Mouse (Mus musculus): ENCODE data around the gene Hist1h3g.
"Not testable (repeated sequence)": the region's sequence is repeated elsewhere in the genome, so short reads cannot be mapped to it uniquely, and the experiment has no call there.

The Hist1h3g gene

GRCm38 (mm10) chr13:23560699-23561098 is 25.5 kb downstream of the Hist1h3g start:
- DNase-seq (ENCODE audit: low read depth) = not testable (repeated sequence)

- not testable (repeated sequence) for DNase-seq (ENCODE audit: low read depth)
Measured at GRCm38 (mm10) chr13:23561531-23561882, 26.3 kb downstream of the Hist1h3g start.

GRCm38 (mm10) chr13:23561883-23562659 is 26.8 kb downstream of the Hist1h3g start, which contains the start of gene Hist1h3e:
TSS of gene Hist1h3e (minus strand) at chr13:23562369.
- DNase-seq (ENCODE audit: low read depth) = peak; percentile 97

- peak; percentile 81 for DNase-seq (ENCODE audit: low read depth)
Measured at GRCm38 (mm10) chr13:23562699-23563462, 27.7 kb downstream of the Hist1h3g start.

- no peak for DNase-seq (ENCODE audit: low read depth)
Measured at GRCm38 (mm10) chr13:23564482-23564881, 29.3 kb downstream of the Hist1h3g start.

- peak; percentile 66 for DNase-seq (ENCODE audit: low read depth)
Measured at GRCm38 (mm10) chr13:23570261-23571021, 35.2 kb downstream of the Hist1h3g start.

GRCm38 (mm10) chr13:23571022-23571503 is 35.8 kb downstream of the Hist1h3g start, which contains the start of the genes Hist1h2ae and Hist1h2bg:
TSS of gene Hist1h2ae (minus strand) at chr13:23571220.
TSS of gene Hist1h2bg (plus strand) at chr13:23571396.
- DNase-seq (ENCODE audit: low read depth) = peak; percentile 94

- DNase-seq (ENCODE audit: low read depth) = peak; percentile 74
Measured at GRCm38 (mm10) chr13:23571504-23572217, 36.4 kb downstream of the Hist1h3g start.

- peak; percentile 58 for DNase-seq (ENCODE audit: low read depth)
Measured at GRCm38 (mm10) chr13:23572218-23573033, 37.2 kb downstream of the Hist1h3g start.

GRCm38 (mm10) chr13:23573034-23573897 is 38.0 kb downstream of the Hist1h3g start:
- peak; percentile 58 for DNase-seq (ENCODE audit: low read depth)

GRCm38 (mm10) chr13:23573898-23574524 is 38.8 kb downstream of the Hist1h3g start, which contains the start of the genes Hist1h2bf and Hist1h2ad:
TSS of gene Hist1h2bf (minus strand) at chr13:23574196.
TSS of gene Hist1h2ad (plus strand) at chr13:23574381.
- peak; percentile 98 for DNase-seq (ENCODE audit: low read depth)

GRCm38 (mm10) chr13:23574546-23575170 is 39.4 kb downstream of the Hist1h3g start:
- DNase-seq (ENCODE audit: low read depth) = peak; percentile 72

GRCm38 (mm10) chr13:23575271-23575851 is 40.1 kb downstream of the Hist1h3g start, which contains the start of gene Hist1h3d:
TSS of gene Hist1h3d (plus strand) at chr13:23575763.
- DNase-seq (ENCODE audit: low read depth) = peak; percentile 86

GRCm38 (mm10) chr13:23575864-23576313 is 40.7 kb downstream of the Hist1h3g start:
- not testable (repeated sequence) for DNase-seq (ENCODE audit: low read depth)

GRCm38 (mm10) chr13:23576351-23576881 is 41.2 kb downstream of the Hist1h3g start:
- peak; percentile 57 for DNase-seq (ENCODE audit: low read depth)

- no peak for DNase-seq (ENCODE audit: low read depth)
Measured at GRCm38 (mm10) chr13:23576906-23577639, 41.9 kb downstream of the Hist1h3g start.

- DNase-seq (ENCODE audit: low read depth) = no peak
Measured at GRCm38 (mm10) chr13:23577835-23578234, 42.6 kb downstream of the Hist1h3g start.
